Mouse (Mus musculus): Measurements from ENCODE around the gene D630045J12Rik. TPM values are rescaled to one million over a fixed set of nuclear protein-coding genes. Genes with fewer than 3 reads are reported as not detected.

Gene D630045J12Rik
- total RNA-seq (2014; rRNA removed) (31.9 and 32.0 TPM in 2 replicates), polyA plus RNA-seq (2015; fragmentation: Nextera tagmentation; extraction: Ambion mirVana) (6.4 and 7.6 TPM in 2 replicates)

DNA sequence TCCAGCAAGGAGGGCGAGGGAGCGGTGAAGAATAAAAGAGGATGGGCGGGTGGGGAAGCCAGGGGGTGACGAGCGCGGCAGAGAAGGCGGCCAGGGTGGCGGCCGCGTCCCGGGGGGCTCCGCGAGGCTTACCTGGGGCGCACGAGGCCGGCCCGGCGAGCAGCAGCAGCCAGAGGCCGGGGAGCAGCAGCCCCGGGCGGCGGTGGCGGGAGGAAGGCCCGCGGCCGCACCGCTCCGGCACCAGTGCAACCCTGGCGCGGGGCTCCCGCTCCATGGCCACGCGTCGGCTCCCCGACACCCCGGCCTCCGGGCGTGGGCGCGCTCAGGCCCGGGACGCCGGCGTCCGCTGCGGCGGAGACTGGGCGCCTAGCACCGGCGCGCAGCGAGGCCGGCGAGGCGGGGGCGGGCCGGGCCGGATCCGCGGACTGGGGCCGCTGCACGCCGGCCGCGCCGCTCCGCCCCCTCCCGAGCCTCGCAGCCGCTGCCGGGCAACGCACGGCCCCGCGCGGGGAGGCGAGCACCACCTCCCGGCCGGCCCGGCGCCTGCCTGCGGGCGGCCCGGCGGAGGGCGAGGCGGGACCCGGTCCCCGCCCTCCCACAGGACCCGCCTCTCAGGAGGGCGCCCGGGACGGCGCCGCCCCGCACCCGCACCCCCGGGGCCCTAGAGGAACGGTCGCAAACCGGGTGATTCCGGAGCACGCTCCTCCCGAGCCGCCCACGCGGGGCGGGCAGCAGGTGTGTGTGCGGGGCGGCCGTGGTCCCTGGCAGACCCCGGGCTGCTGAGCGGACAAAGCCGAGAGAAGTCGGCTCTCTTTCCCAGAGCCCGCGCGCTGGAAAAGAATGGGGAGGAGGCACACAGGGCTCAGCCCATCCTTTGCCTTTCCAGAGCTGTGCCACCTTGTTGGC is at the start of gene D630045J12Rik:
Gene D630045J12Rik (minus strand): TSS at position 274 of the 906 bp plus-strand sequence.
- Histone ChIP-seq H3K4me2 (ENCODE audit: low read depth, low read length) (peak within 1 kb of the TSS; percentile 69), H3K9ac (replicated peaks; ENCODE audit: low read length) (peak within 1 kb of the TSS; percentile 80), H3K4me1 (ENCODE audit: insufficient read depth, low read length) (peaks cover 18% of the 10 kb centered on the region), H3K9me3 (ENCODE audit: low read length) (no peaks in the 10 kb centered on the region), H3K4me3 (ENCODE audit: low read length) (peak within 1 kb of the TSS; percentile 57), H3K36me3 (ENCODE audit: insufficient read depth, low read length) (no peaks in the 10 kb centered on the region), H3K27ac (peak within 1 kb of the TSS; percentile 90), H3K27me3 (ENCODE audit: insufficient read depth, low read length) (no peaks in the 10 kb centered on the region)
- 1% methylated on average over 70 of the region's 118 CpGs for WGBS
- ATAC-seq (peak; percentile 92), DNase-seq (ENCODE audit: low spot score) (peak; percentile 87)
- no peak for TF ChIP-seq CTCF (IDR thresholded peaks at IDR 0.05; ENCODE audit: low read depth)

DNA sequence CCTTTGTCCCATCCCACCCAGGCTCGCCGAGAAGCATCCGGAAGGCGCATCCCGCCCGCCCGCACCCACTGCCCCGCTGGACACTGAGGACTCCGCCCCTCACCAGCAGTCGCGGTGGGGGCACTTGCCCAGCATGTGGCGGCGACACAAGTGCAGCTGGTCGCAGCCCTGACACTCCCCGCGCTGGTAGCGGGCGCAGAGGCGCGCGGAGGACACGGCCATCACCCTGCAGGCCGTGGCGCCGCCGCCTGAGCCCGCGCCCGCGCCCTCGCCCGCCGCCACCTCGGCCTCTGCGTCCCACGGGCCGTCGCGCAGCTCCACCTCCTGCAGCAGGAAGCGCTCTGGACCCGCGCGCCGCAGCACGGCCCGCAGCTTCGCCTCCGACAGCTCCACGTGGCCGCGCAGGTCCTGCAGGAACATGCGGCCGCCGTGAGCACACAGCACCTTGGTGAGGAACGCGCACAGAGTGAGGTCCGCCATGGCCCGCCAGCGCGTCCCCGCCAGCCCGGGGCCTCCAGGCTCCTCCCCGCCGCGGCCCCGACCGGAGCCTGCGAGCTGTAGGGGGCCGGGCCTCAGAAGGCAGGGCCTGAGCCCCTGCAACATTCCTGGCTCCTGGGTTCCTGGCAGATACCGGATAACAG is 45.1 kb upstream of the D630045J12Rik start, which contains the start of gene Zc3hav1l:
Gene Zc3hav1l (minus strand): TSS at position 499 of the 641 bp plus-strand sequence.
- no peak for TF ChIP-seq CTCF (IDR thresholded peaks at IDR 0.05; ENCODE audit: low read depth)
- ATAC-seq (peak; percentile 93), DNase-seq (ENCODE audit: low spot score) (peak; percentile 85)
- H3K4me2 ChIP-seq (ENCODE audit: low read depth, low read length) = peak within 1 kb of the TSS; percentile 81
- H3K4me1 ChIP-seq (ENCODE audit: insufficient read depth, low read length) = no peaks in the 10 kb centered on the region
- peak within 1 kb of the TSS; percentile 92 for H3K27ac ChIP-seq
- no peaks in the 10 kb centered on the region for H3K27me3 ChIP-seq (ENCODE audit: insufficient read depth, low read length)
- no peaks in the 10 kb centered on the region for H3K36me3 ChIP-seq (ENCODE audit: insufficient read depth, low read length)
- 1% methylated on average over 46 of the region's 70 CpGs for WGBS
- peak within 1 kb of the TSS; percentile 82 for H3K4me3 ChIP-seq (ENCODE audit: low read length)
- peak within 1 kb of the TSS; percentile 92 for H3K9ac ChIP-seq (replicated peaks; ENCODE audit: low read length)
- H3K9me3 ChIP-seq (ENCODE audit: low read length) = no peaks in the 10 kb centered on the region

DNA sequence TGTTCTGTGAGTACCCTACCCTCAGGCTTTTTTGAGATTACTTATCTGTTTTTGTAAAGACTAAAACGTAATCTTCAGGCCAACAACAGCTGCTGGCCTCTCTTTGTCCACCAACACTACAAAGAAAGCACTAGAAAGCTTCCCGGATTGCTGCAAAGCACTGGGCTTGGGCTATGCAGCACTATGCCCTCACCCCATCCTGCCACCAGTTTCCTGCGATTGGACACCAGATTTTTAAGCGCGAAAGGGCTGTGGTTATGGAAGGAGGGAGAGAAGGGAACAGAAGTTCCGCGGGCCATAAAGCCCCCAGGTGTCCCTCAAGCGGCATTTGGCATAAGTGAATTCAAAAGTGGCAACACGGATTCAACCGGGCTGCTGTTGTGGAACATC is 44.4 kb upstream of the D630045J12Rik start:
- no peaks in the 10 kb centered on the region for H3K4me1 ChIP-seq (ENCODE audit: insufficient read depth, low read length)
- TF ChIP-seq CTCF (IDR thresholded peaks at IDR 0.05; ENCODE audit: low read depth) = no peak
- DNase-seq (ENCODE audit: low spot score) (peak; percentile 51), ATAC-seq (peak; percentile 64; the same call in 1 of the 2 replicates)
- H3K9me3 ChIP-seq (ENCODE audit: low read length) = no peaks in the 10 kb centered on the region
- H3K9ac ChIP-seq (replicated peaks; ENCODE audit: low read length) = peak overlapping the region; percentile 92
- no peaks in the 10 kb centered on the region for H3K27me3 ChIP-seq (ENCODE audit: insufficient read depth, low read length)
- H3K27ac ChIP-seq = peak overlapping the region; percentile 92
- H3K36me3 ChIP-seq (ENCODE audit: insufficient read depth, low read length) = no peaks in the 10 kb centered on the region
- H3K4me3 ChIP-seq (ENCODE audit: low read length) = peak overlapping the region; percentile 82
- 0% methylated on average over 10 of the region's 10 CpGs for WGBS
- peak overlapping the region; percentile 81 for H3K4me2 ChIP-seq (ENCODE audit: low read depth, low read length)

DNA sequence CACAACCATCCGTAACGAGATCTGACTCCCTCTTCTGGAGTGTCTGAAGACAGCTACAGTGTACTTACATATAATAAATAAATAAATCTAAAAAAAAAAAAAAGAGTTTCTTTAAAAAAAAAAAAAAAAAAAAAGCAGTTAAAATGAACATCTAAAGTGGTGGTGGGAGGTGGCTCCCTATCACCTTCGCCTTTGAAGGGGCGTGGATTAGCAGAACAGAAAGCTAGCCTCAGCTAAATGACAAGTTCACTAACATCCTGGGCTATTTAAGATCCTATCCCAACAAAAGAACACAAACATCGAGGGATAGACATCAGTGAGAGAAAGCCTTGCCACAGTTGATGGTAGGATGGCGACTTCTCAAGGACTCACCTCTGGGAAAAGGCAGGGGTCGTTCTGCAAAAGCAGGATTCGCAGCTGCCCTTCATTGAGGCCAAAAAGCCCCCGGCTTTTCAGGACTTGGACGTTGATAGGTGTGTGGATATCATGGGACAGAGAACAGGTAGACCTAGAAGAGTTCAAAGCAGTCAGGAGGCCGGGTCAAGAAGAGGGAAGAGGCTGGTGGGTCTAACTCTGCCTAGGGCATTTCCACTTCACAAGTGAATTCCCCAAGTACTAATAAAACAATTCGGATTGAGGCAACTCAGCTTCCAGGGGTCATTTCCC is 43.9 kb upstream of the D630045J12Rik start:
- peak overlapping the region; percentile 92; the same call in 1 of the 2 replicates for H3K9ac ChIP-seq (replicated peaks; ENCODE audit: low read length)
- WGBS = 41% methylated on average over 12 of the region's 12 CpGs
- DNase-seq (ENCODE audit: low spot score) = no peak

DNA sequence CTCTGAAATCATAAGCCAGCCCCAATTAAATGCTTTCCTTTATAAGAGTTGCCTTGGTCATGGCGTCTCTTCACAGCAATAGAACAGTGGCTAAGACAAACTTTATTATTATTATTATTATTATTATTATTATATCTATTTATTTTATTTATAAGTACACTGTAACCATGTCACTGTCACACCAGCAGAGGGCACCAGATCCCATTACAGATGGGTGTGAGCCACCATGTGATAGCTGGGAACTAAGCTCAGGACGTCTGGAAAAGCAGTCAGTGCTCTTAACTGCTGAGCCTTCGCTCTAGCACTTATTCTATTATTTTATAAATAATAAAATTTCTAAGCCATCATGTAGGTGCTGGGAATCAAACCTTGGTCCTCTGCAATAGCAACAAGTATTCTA is 39.9 kb upstream of the D630045J12Rik start:
- H3K4me2 ChIP-seq (ENCODE audit: low read depth, low read length) = no peak overlapping the region
- no peak overlapping the region for H3K27ac ChIP-seq
- peak; percentile 5; the same call in 1 of the 2 replicates for TF ChIP-seq CTCF (IDR thresholded peaks at IDR 0.05; ENCODE audit: low read depth)
- no peaks in the 10 kb centered on the region for H3K27me3 ChIP-seq (ENCODE audit: insufficient read depth, low read length)
- DNase-seq (ENCODE audit: low spot score) = no peak
- H3K36me3 ChIP-seq (ENCODE audit: insufficient read depth, low read length) = no peaks in the 10 kb centered on the region; the same call in 1 of the 2 replicates
- 62% methylated on average over 3 of the region's 3 CpGs for WGBS
- no peak for ATAC-seq
- H3K9ac ChIP-seq (replicated peaks; ENCODE audit: low read length) = no peak overlapping the region
- H3K9me3 ChIP-seq (ENCODE audit: low read length) = no peaks in the 10 kb centered on the region
- no peak overlapping the region for H3K4me3 ChIP-seq (ENCODE audit: low read length)
- no peaks in the 10 kb centered on the region for H3K4me1 ChIP-seq (ENCODE audit: insufficient read depth, low read length)

More for the DNA sequence above, 43.9 kb upstream of the D630045J12Rik start:
- no peaks in the 10 kb centered on the region for H3K9me3 ChIP-seq (ENCODE audit: low read length)
- H3K4me3 ChIP-seq (ENCODE audit: low read length) = peak overlapping the region; percentile 82
- peak overlapping the region; percentile 92 for H3K27ac ChIP-seq
- no peaks in the 10 kb centered on the region for H3K27me3 ChIP-seq (ENCODE audit: insufficient read depth, low read length)
- TF ChIP-seq CTCF (IDR thresholded peaks at IDR 0.05; ENCODE audit: low read depth) = no peak
- no peak for ATAC-seq
- peak overlapping the region; percentile 81 for H3K4me2 ChIP-seq (ENCODE audit: low read depth, low read length)
- H3K36me3 ChIP-seq (ENCODE audit: insufficient read depth, low read length) = no peaks in the 10 kb centered on the region
- H3K4me1 ChIP-seq (ENCODE audit: insufficient read depth, low read length) = no peaks in the 10 kb centered on the region

Measured in hindbrain, postnatal 0 days (tissue).